Mouse (Mus musculus) heart, embryonic 15.5 days (tissue): Measurements from ENCODE around the gene Eef2k. TPM values are rescaled to one million over a fixed set of nuclear protein-coding genes. Genes with fewer than 3 reads are reported as not detected.

Experiments
- ATAC-seq: fragments of 200-750 bp; cut with Nextera tagmentation; replicated peaks from 2 replicates; pipeline ENCODE4 v1.8.0; 2017; ENCODE audit warnings: low read depth, moderate TSS enrichment; ENCODE audit not compliant: insufficient number of reproducible peaks, insufficient read depth, low FRiP score
- H3K27ac ChIP-seq: fragments of 300-500 bp; sonication (generic); 2 replicates; pipeline ENCODE4 v1.5.1; 2015; ENCODE audit warnings: mild to moderate bottlenecking, inconsistent platforms
- H3K27me3 ChIP-seq: fragments of 300-500 bp; sonication (generic); 2 replicates; pipeline ENCODE4 v1.6.1; 2015; ENCODE audit warnings: inconsistent platforms
- H3K36me3 ChIP-seq: fragments of 300-500 bp; sonication (generic); 2 replicates; pipeline ENCODE4 v1.6.1; 2015; ENCODE audit warnings: mild to moderate bottlenecking, inconsistent platforms
- H3K4me1 ChIP-seq: fragments of 300-500 bp; sonication (generic); replicated peaks from 2 replicates; pipeline ENCODE4 v1.6.1; 2015; ENCODE audit warnings: inconsistent platforms
- H3K4me2 ChIP-seq: fragments of 300-500 bp; sonication (generic); 2 replicates; pipeline ENCODE4 v1.6.1; 2015; ENCODE audit warnings: inconsistent platforms, mild to moderate bottlenecking, moderate library complexity
- H3K4me3 ChIP-seq: fragments of 300-500 bp; sonication (generic); 2 replicates; pipeline ENCODE4 v1.5.1; 2015; ENCODE audit warnings: mild to moderate bottlenecking, inconsistent platforms
- H3K9ac ChIP-seq: fragments of 300-500 bp; sonication (generic); 2 replicates; pipeline ENCODE4 v1.6.1; 2015; ENCODE audit warnings: mild to moderate bottlenecking, inconsistent platforms
- H3K9me3 ChIP-seq: fragments of 300-500 bp; sonication (generic); replicated peaks from 2 replicates; pipeline ENCODE4 v1.6.1; 2016; ENCODE audit warnings: inconsistent platforms
- WGBS: fragments of 180-500 bp; shearing (Covaris S2); methylation state at CpG from one replicate; pipeline ENCODE4 v1.1.7; 2015; ENCODE audit warnings: mixed read lengths; 5-methylcytosine and 5-hydroxymethylcytosine counted together
- polyA plus RNA-seq: library from polyadenylated mRNA; unstranded; fragments of >200 nt; fragmentation: Nextera tagmentation; extraction: Ambion mirVana; gene quantifications from 2 replicates; pipeline ENCODE4 v1.2.1, GENCODE M21; 2015

Eef2k gene
- 31.5 and 42.8 TPM in 2 replicates for polyA plus RNA-seq

- ATAC-seq, result peak; percentile 94
- 3% methylated on average over 35 of the region's 35 CpGs for WGBS
- no peaks in the 10 kb centered on the region for H3K27me3 ChIP-seq
- H3K27ac ChIP-seq, result peak within 1 kb of the TSS; percentile 97
- H3K4me3 ChIP-seq, result peak within 1 kb of the TSS; percentile 78
- no peaks in the 10 kb centered on the region for H3K36me3 ChIP-seq
- H3K9ac ChIP-seq, result peak within 1 kb of the TSS; percentile 88
- H3K4me2 ChIP-seq, result peak within 1 kb of the TSS; percentile 87
- H3K4me1 ChIP-seq, result peaks cover 17% of the 10 kb centered on the region
- H3K9me3 ChIP-seq, result no peaks in the 10 kb centered on the region
Measured at GRCm38 (mm10) chr7:120842345-120843036, at the start of gene Eef2k. Eef2k (plus strand) TSS chr7:120842831.

DNA sequence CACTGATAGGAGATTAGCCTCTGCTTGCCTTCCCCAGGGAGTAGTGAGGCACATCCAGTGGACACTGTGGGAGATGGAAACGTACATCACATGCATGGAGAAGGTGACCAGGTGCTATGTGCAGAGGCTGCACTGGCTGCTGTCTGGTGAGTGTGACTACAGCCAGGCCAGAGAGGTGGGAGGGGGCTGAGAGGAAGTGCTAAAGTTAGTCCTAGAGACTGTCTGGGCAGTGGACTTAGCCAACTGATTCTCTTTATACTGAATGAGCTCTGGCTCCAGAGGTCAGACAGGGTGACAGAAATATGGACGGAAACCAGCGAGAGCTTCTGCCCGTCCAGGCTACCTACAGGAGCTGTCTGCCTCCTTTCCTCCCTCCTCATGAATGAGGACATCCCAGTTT, 47.1 kb upstream of the Eef2k start:
- WGBS, result 52% methylated on average over 4 of the region's 4 CpGs

GRCm38 (mm10) chr7:120796369-120796768, 46.3 kb upstream of the Eef2k start:
- Histone ChIP-seq H3K9me3 (no peaks in the 10 kb centered on the region), H3K4me2 (no peak overlapping the region), H3K4me1 (no peaks in the 10 kb centered on the region), H3K27me3 (no peaks in the 10 kb centered on the region), H3K4me3 (no peak overlapping the region), H3K27ac (no peak overlapping the region), H3K9ac (no peak overlapping the region), H3K36me3 (no peaks in the 10 kb centered on the region)
- no peak for ATAC-seq
- 44% methylated on average over 3 of the region's 3 CpGs for WGBS

More for the DNA sequence above, 47.1 kb upstream of the Eef2k start:
- H3K27me3 ChIP-seq, result no peaks in the 10 kb centered on the region
- no peak overlapping the region for H3K4me3 ChIP-seq
- H3K27ac ChIP-seq, result no peak overlapping the region
- no peaks in the 10 kb centered on the region for H3K9me3 ChIP-seq
- H3K4me1 ChIP-seq, result no peaks in the 10 kb centered on the region
- ATAC-seq, result no peak
- no peak overlapping the region for H3K4me2 ChIP-seq
- no peaks in the 10 kb centered on the region for H3K36me3 ChIP-seq
- no peak overlapping the region for H3K9ac ChIP-seq

- 84% methylated on average over 2 of the region's 2 CpGs for WGBS
- H3K27ac ChIP-seq, result no peak overlapping the region
- H3K4me1 ChIP-seq, result no peaks in the 10 kb centered on the region
- H3K27me3 ChIP-seq, result 0 out of 2 replicates have a peak, but pooled peaks cover 2% of the 10 kb centered on the region
- H3K9me3 ChIP-seq, result no peaks in the 10 kb centered on the region
- H3K36me3 ChIP-seq, result no peaks in the 10 kb centered on the region
- H3K4me2 ChIP-seq, result no peak overlapping the region
- ATAC-seq, result no peak
- H3K4me3 ChIP-seq, result no peak overlapping the region
- H3K9ac ChIP-seq, result no peak overlapping the region
Measured at GRCm38 (mm10) chr7:120803268-120803667, 39.4 kb upstream of the Eef2k start.

DNA sequence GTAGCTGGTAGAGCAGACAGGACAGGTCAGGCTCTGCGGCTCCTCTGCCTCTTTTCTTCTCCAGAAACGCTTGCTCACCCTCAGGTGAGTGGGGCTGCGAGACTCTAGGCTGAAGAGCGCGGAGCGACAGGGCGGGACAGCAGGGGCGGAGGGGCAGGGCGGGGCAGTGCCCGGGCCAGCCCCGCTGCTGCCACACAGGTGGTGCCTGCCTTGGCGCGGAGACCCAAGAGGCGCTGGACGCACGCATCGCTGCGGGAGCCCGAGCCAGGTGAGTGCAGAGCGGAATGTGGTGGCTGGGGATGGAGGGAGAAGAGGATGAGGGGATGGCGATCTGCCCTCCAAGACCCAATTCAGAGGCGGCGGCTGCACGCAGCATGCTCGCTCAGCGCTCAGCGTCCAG, 32.9 kb upstream of the Eef2k start:
- peaks cover 17% of the 10 kb centered on the region for H3K27me3 ChIP-seq
- WGBS, result 5% methylated on average over 27 of the region's 27 CpGs
- H3K27ac ChIP-seq, result no peak overlapping the region
- peak overlapping the region; percentile 18 for H3K4me3 ChIP-seq
- peak overlapping the region; percentile 54 for H3K4me2 ChIP-seq
- ATAC-seq, result no peak
- H3K4me1 ChIP-seq, result peaks cover 4% of the 10 kb centered on the region
- H3K9me3 ChIP-seq, result no peaks in the 10 kb centered on the region
- no peaks in the 10 kb centered on the region for H3K36me3 ChIP-seq
- no peak overlapping the region for H3K9ac ChIP-seq

DNA sequence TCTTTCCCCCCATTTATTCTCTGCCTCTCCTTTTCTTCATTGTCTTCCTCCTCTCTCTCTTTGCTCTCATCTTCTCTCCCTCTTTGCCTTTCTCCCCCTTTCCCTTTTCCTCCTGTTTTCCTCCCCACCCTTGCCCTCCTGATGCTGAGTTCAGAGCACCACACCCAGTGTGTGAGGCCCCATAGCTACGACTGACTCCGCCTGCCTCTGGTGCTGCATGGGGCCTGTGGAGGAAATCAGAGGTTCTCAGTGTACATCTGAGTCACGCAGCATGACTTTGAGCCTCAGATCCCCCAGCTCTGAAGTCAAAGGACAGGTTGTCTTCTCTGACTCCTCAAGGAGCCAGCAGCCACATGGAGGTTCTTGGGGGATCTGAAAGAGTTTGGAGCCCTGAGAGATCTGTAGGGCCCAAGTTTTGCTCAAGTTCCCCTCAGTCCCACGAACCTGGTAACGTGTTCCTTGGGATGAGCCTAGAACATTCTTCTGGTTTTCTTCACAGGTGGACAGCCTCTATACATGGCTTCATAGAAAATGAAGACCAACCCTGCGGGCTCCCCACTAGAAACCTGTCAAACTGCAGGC, 30.7 kb upstream of the Eef2k start, which contains the start of gene Gm5737:
Gm5737 (plus strand) TSS at position 532 of the 582 bp plus-strand sequence.
- Histone ChIP-seq H3K9me3 (no peaks in the 10 kb centered on the region), H3K27me3 (peaks cover 17% of the 10 kb centered on the region), H3K36me3 (no peaks in the 10 kb centered on the region), H3K9ac (no peak within 1 kb of the TSS), H3K4me3 (no peak within 1 kb of the TSS), H3K4me1 (peaks cover 4% of the 10 kb centered on the region), H3K4me2 (no peak within 1 kb of the TSS), H3K27ac (no peak within 1 kb of the TSS)
- no peak for ATAC-seq
- WGBS, result 73% methylated on average over 6 of the region's 6 CpGs

- no peak overlapping the region for H3K27ac ChIP-seq
- no peak for ATAC-seq
- H3K4me3 ChIP-seq, result no peak overlapping the region
- H3K4me1 ChIP-seq, result no peaks in the 10 kb centered on the region
- no peaks in the 10 kb centered on the region; the same call in 1 of the 2 replicates for H3K27me3 ChIP-seq
- H3K9ac ChIP-seq, result no peak overlapping the region
- 86% methylated on average over 6 of the region's 6 CpGs for WGBS
- no peaks in the 10 kb centered on the region for H3K9me3 ChIP-seq
- H3K36me3 ChIP-seq, result no peaks in the 10 kb centered on the region
- no peak overlapping the region for H3K4me2 ChIP-seq
Measured at GRCm38 (mm10) chr7:120817552-120817951, 25.1 kb upstream of the Eef2k start.

GRCm38 (mm10) chr7:120819386-120819785, 23.2 kb upstream of the Eef2k start:
- no peaks in the 10 kb centered on the region for H3K36me3 ChIP-seq
- no peak for ATAC-seq
- H3K4me1 ChIP-seq, result no peaks in the 10 kb centered on the region
- H3K4me2 ChIP-seq, result no peak overlapping the region
- no peaks in the 10 kb centered on the region for H3K9me3 ChIP-seq
- H3K4me3 ChIP-seq, result no peak overlapping the region
- H3K9ac ChIP-seq, result no peak overlapping the region
- no peaks in the 10 kb centered on the region; the same call in 1 of the 2 replicates for H3K27me3 ChIP-seq
- 78% methylated on average over 4 of the region's 4 CpGs for WGBS
- no peak overlapping the region for H3K27ac ChIP-seq

DNA sequence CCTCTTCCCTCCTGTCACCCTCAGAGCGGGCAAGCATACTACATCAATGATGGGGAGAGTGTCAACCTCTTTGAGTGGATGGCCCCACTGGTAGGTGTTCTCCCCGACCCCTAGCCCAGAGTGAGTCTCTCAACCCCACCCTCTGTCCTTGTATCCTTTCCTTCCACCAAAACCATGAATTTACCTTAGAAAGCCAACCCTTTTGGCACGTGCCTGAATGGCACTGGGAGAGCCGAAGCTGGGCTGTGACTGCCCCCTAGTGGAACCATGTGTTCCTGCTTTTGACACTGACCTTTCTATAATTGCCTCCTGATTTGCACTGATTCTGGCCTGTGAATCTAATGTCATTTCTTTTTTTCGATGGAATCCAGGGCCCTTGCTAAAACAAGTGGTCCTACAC, 19.4 kb upstream of the Eef2k start:
- Histone ChIP-seq H3K27ac (no peak overlapping the region), H3K9ac (no peak overlapping the region), H3K4me3 (no peak overlapping the region), H3K9me3 (no peaks in the 10 kb centered on the region), H3K4me1 (no peaks in the 10 kb centered on the region), H3K36me3 (no peaks in the 10 kb centered on the region), H3K27me3 (peaks cover 3% of the 10 kb centered on the region; the same call in 1 of the 2 replicates), H3K4me2 (no peak overlapping the region)
- ATAC-seq, result no peak
- 23% methylated on average over 5 of the region's 5 CpGs for WGBS

- no peak for ATAC-seq
- no peak overlapping the region for H3K9ac ChIP-seq
- peaks cover 2% of the 10 kb centered on the region; the same call in 1 of the 2 replicates for H3K4me1 ChIP-seq
- 62% methylated on average over 2 of the region's 2 CpGs for WGBS
- H3K27me3 ChIP-seq, result peaks cover 7% of the 10 kb centered on the region; the same call in 1 of the 2 replicates
- H3K27ac ChIP-seq, result no peak overlapping the region
- no peak overlapping the region for H3K4me2 ChIP-seq
- H3K36me3 ChIP-seq, result no peaks in the 10 kb centered on the region
- no peaks in the 10 kb centered on the region for H3K9me3 ChIP-seq
- H3K4me3 ChIP-seq, result no peak overlapping the region
Measured at GRCm38 (mm10) chr7:120825097-120825496, 17.5 kb upstream of the Eef2k start.

DNA sequence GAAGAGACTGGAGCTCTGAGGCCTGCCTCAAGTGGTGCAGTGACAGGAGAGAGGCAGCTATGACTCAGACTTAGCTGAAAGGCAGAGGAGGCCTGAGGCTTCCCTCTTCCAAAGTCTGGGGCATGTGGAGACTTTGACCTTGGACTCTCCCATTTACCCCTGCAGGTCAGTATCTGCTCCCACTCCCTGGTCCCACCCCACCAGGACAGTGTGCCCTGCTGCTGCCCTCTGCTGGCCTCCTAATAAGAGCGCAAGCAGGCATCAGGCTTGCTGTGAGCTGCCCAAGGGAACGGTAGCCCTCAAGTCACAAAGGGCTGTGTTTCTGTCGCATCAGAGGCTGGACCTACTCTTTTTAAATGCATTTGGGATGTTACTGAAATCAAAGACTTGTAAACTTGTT, 16.2 kb upstream of the Eef2k start:
- Histone ChIP-seq H3K27ac (no peak overlapping the region), H3K9ac (no peak overlapping the region), H3K4me3 (no peak overlapping the region), H3K4me1 (peaks cover 12% of the 10 kb centered on the region), H3K9me3 (no peaks in the 10 kb centered on the region), H3K36me3 (no peaks in the 10 kb centered on the region), H3K4me2 (no peak overlapping the region), H3K27me3 (peaks cover 7% of the 10 kb centered on the region; the same call in 1 of the 2 replicates)
- ATAC-seq, result no peak
- WGBS, result 18% methylated on average over 3 of the region's 3 CpGs
